Mouse (Mus musculus): ENCODE measurements around the gene E130114P18Rik.

Gene E130114P18Rik

DNA sequence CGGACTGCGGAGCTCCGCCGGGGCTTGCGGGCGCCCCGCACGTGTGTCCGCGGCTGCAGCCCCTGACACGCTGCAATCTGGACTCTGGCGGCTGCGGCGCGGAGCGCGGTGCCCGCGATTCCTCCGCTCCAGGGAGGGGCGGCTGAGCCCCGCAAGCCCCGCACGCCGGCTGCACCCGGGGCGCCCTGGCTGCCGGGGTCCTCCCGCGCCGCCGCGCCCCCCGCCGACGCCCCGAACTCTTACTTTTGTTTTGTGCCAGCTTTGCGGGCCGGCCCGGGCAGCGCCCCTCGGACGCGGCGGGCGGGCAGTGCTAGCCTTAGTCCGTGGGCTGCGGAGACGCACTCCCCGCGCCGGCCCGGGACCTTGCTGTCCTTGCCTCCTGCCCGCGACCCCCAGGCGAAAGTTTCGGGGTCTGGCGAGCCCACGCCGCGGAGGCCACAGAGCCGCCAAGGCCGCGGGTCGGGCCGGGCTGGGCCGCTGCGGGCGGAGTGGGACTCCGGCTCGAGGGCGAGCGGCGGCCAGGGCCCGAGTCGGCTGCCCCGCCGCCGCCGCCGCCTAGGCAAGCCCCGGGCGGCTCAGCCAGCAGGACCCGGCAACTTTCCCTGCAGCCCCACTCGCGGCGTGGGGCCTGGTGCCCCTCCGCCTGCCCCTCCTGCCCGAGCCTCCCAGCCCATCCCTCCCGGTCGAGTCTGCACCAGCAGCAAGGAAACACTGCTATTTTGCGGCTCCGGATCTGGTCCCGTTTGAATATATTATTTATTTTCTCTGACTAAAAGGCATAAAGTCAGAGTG is 529 bp upstream of the E130114P18Rik start:
- no peak for DNase-seq (ENCODE audit: low read depth in 2 of 2, low spot score in 2 of 2)

DNA sequence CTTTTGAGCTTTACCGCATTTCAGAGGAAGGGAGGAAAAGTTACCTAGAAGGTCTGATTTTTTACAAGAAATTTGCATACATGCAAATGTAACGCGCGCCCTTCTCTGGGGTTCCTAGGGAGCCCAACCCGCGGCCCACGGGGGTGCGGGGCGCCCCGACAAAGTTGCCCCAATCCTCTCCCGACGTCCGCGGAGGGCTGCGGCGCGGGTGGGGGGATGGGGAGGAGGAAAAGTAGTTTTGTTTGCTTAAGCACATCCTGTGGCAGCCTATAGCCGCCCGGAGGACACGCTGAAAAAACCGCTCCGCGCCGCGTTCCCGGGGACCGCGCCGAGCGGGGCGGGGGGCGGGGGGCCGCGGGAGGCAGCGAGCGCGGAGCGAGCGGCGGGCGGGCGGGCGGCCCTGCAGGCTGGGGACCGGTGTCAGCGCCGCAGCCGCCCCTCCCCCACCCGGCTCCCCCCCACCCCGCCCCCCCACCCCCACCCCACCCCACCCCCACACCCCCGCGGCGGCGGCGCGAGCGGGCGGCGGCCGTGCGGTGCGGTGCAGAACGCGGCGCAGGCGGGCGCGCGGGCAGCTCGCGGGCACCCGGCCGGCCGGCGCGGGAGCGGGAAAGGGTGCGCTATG is 685 bp downstream of the E130114P18Rik start:
- no peak for DNase-seq (ENCODE audit: low read depth in 2 of 2, low spot score in 2 of 2)

DNA sequence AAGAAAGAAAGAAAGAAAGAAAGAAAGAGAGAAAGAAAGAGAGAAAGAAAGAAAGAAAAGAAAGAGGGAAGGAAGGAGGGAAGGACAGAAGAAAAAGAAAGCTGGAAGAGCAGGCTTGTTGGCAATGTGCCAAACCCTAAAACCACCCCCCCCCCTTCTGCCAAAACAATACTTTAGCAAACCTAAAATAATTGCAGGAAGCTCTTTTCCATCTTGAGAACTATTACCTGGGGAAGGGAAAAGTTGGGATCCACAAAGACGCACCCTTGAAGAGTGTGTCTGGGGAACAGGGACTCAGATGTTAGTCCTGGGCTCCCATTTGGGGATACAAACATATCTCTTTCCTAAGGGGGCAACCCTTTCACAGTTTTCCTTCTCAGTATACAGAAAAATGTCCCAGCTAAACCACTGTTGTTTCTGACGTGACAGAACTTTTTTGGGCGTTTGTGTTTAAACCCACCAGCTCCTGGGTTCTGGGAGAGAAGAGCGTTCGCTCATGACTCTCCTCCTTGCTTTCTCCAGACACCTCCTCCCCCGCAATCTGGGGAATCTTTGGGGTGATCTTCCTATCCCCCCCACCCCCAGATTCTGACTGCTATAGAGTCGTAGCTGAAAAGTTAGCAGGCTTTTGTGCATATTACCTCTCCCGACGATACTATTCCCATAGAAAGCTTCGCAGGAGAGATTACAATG is 1.3 kb downstream of the E130114P18Rik start:
- no peak for DNase-seq (ENCODE audit: low read depth in 2 of 2, low spot score in 2 of 2)

DNA sequence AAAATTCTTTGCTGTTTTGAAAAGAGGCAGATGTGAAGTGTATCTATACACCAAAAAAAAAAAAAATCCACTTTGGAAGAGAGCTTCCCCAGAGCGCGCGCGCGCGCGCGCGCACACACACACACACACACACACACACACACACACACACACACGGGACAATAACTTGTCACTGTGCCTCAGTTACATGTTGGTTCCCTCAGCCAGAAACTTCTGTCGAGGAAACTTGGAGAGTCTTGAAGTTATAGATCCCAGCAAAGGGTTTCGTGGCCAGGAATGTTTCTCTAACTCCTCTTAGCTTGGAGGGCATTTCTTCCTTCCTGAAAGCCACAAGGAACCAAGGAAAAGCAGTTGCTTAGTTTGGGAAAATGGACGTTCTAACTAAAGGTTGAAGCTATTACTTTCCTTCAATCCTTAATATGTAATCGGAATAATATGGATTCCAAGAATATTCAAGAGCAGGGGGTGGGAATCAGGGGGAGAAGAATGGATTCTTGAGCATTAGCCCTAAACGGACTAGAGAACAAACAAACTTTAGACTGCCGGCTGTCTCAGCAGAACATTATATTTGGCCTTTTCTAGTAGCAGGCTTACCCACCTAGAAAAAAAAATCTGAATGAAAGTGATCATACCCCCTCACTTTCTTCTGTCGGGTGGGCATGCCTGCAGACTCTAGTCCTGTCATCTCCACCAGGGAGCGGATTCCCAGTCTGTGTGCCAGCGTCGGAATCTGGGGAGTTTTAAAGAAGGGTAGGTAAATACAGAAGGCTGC is 2.2 kb downstream of the E130114P18Rik start:
- no peak for DNase-seq (ENCODE audit: low read depth in 2 of 2, low spot score in 2 of 2)

DNA sequence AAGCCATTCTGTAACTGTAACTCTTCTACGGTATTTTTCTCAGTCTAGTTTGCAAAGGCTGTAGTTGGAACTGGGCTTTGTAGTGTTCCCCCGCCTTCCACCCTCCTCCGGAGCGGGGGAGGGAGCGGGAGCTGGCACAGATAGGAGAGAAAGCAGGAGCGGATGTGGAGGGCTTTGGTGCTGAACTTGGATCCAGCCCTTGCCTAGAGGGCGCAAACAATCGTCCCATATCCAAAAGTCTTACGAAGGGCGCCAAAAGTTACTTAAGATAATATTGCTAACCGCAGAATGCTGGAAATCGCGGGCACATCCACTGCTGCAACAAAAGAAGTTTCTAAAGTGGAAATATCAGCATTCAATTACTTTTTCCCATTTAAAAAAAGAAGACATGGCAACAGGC is 2.8 kb downstream of the E130114P18Rik start:
- DNase-seq (ENCODE audit: low read depth in 2 of 2, low spot score in 2 of 2) = no peak

DNA sequence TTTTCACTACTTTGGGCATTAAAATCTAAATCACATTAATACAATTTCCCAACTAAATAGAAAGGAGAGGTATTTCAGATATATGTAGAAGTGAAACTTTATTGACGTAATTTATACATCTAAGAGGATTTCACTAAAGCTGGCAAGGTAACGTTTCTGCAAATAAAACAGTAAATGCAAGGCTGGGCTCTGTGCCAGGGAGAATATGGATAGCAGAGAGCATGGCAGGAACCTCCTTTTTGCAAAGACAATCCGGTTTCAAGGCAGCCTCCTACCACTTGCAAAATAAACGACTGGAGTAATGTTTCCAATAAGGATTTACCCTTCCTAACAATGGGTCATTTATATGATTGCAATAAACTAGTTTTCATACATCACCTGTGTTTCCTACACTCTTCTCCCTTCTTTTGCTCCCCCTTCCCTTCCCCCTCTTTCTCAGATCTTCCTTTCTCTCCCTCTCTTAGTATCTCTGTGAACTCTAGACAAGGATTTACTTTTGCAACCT is 3.4 kb downstream of the E130114P18Rik start:
- no peak for DNase-seq (ENCODE audit: low read depth in 2 of 2, low spot score in 2 of 2)

DNA sequence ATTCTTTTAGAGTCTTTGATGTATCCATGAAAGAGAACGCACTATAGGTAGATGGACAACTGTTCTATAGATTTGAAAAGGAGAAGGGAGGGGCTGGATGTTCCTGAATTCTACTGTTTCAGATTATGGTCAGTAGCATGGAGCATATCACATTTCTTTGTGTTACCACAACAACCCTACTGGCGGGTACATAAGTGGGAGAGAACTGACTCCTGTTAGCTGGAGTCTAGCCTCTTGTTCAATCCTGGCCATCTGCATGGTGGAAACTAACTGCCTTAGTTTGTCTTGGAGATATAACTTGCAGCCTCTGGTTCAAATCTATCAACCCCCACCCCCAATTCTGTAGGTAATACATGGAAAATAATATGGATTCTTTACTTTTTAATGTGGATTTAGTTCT is 4.1 kb downstream of the E130114P18Rik start:
- DNase-seq (ENCODE audit: low read depth in 2 of 2, low spot score in 2 of 2) = no peak

DNA sequence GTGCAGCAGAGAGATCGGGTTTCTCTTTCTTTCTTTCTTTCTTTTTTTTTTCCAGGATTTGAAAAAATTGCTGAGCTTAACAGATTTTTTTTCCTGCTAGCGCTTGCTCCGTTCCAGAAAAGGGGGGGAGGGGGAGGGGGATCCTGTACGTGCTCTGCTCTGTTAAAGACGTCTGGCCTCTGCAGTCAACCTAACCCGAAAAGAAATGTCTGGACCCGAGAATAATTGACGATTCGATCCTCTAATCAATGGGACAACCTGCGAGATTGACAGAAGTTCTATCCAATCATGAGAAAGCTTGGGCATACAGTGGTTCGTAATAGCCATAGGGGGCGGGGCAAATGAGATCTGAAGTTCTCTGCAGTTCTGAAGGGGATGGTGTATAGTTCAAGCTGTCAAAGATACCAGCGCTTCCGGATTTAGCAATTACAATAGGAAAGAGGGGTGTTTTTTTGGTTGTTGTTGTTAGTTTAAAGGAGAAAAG is 4.7 kb downstream of the E130114P18Rik start:
- peak; percentile 83 to 89 for DNase-seq (ENCODE audit: low read depth in 2 of 2, low spot score in 2 of 2)

DNA sequence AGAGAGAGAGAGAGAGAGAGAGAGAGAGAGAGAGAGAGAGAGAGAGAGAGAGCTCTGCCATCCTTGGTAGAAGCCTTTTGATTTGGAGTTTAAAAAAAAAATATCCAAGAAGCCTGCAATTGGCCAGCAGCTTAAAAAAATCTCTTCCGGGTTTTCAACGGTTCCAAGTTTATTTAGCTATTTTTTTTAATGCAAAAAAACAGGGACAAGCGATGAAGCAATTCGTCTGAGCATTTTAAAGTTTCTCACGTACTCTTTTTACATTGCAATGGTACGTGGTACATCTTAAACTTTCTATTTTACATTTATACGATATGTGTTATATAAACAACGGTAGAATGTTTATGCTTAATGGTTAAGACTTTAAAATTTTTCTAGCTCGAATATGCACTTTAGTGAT is 5.2 kb downstream of the E130114P18Rik start, which contains the start of gene Nfia:
TSS of gene Nfia (plus strand) at position 94 of the 400 bp plus-strand sequence.
- no peak for DNase-seq (ENCODE audit: low read depth in 2 of 2, low spot score in 2 of 2)

DNA sequence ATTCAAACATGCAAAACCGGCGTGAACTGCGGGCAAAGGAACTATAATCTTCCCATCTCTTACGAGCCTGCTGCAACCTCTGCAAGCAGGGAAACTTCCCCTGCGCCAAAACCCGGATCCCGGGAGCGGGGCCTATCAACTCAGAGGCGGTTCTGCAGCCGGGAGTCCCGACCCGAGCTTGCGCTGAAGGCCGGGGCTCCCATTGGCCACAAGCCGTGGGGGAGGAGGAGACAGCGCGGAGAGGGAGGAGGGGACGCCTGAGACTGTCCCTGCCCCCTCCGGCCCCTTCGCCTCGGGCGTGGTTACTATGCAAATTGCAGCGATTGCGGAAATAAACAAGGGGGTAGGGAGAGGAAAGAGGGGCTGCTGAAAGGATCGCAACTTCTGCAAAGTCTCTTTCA is 5.8 kb downstream of the E130114P18Rik start:
- peak; percentile 86 to 91 for DNase-seq (ENCODE audit: low read depth in 2 of 2, low spot score in 2 of 2)

DNA sequence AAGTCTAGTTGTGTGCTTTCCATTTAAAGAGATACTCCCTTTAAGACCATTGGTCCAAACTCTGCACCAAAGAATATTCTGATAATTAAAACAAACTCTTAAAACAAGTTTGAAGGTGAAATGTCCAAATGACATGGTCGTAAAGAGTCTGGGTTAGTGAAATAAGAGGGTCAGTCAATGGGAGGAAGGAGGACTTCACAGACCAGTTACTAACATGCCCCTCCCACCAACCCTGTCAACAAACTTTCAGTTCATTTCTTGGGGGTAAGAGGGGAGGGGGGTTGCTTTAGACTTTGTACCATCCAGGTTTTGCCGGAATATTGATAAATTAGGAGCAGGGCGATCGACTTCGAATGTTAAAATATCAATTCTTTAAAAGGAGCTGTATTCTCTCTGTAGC is 6.5 kb downstream of the E130114P18Rik start:
- DNase-seq (ENCODE audit: low read depth in 2 of 2, low spot score in 2 of 2) = no peak

DNA sequence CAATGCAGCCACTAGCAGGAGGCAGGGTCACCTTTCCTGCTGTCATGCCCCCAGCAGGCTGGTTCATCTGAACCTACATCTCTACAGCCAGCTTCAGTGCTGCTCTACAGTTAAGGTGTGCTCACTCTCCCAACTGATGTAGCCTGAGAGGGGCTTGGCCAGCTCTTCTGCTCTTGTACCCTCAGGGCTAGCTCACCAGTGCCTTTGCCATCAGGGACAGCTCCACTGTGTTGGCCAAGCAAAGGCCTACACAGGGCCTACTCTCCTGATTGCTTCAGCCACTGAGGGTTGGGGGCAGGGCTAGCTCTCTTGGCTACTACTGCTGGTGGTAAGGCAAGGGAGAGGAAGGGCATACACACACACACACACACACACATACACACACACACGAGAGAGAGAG is 8.0 kb downstream of the E130114P18Rik start:
- DNase-seq (ENCODE audit: low read depth in 2 of 2, low spot score in 2 of 2) = no peak

DNA sequence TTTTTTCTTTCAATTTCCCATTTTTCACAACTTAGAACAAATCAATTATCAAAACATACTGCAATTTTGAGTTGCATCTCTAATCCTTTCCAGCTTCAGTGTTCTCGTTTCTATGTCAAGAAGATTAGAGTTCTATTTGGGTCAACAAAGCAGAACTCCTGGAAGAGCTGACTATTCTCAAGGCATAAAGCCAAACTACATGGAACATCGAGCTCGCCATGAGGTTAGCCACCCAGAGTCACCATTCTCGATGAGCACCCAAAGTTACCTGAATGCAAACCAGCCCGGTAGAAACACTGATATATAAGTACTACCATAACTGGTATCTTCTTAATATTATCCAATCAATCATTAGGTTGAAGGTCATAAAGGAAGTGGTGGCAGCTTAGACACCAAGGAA is 10.4 kb downstream of the E130114P18Rik start:
- no peak for DNase-seq (ENCODE audit: low read depth in 2 of 2, low spot score in 2 of 2)

DNA sequence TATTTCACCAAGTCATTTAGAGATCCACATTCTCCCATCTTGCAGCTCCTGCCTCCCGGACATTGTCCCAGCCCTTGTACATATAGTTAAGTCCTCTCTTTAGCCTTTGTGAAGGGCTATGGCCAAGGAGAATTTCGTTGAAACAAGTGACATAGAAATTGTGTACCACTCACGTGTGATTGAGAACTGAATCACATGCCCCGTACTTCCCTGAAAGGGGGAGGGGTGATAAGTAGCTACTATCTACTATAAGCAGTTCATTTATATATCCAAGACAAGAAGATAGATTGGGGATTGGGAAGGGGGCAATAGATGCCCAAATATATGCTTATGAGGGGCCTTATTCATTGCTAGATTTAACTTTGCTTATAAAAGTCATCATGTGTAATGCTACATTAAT is 10.9 kb downstream of the E130114P18Rik start:
- DNase-seq (ENCODE audit: low read depth in 2 of 2, low spot score in 2 of 2) = no peak

DNA sequence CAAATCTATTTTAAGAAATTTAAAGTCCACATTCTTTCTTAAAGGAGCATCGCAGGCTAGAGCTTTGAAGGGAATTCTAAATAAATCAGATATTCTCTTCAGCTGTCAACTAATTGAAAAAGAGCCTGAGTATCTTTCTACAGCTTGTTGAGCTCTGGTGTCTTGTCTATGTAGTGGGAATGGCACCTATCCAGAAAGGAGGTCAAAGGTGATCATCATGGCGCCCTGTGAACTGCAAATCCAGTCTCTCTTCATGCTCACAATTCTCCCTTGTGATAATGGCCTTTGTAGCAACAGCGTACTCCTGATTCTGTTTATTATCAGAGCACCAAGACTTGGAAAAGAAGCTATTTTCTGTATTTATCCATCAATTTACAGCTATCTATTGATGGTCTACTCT is 11.8 kb downstream of the E130114P18Rik start:
- no peak for DNase-seq (ENCODE audit: low read depth in 2 of 2, low spot score in 2 of 2)

DNA sequence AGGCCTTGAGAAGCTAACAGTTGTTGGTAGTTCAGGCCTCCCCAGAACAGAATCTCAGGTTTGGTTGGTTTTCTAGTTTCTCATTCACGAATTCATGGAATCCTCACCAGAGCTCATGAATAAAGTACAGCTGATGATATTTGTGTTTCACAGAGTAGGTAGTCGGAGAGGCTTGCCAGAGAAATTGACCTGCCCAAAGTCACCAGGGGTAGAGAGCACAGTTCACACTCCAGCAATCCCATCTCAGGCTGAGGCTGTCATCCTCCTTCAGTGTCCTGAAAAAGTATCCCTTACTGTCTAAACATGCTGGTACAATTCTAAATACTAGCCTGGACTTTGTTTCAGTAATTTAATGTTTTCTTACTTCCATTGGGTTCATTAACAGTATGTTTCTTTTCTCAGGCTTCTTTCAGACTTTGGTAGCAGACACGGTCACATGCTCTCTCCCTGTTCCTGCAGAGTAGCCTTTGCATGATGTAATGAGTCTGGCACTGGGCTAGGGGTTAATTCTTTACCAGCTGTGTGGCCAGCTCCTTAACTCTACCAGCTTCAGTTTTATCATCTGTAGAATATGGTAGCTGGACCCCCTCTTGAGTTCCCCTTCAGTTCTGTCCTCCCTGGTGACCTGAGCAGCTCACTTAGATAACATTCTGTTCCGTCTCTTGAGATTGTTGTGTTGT is 12.4 kb downstream of the E130114P18Rik start:
- no peak for DNase-seq (ENCODE audit: low read depth in 2 of 2, low spot score in 2 of 2)

DNA sequence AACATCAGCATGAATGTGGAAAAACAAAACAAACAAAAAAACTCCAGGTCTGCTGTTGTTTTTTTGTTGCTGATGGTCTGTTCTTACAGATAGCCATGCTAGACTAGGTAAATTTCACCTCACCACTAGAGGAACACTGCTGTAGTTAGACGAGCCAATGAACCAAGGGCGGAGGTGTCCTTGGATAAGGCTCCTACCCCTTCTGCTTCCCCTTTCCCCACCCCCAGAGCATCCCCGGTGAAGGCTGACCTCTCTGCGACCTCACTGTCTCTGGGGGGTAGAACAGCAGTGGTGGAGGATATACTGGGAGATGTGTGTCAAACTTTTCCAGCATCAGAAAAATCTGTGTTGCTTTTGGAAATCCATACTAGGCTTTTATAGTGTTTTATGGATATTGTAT is 13.3 kb downstream of the E130114P18Rik start:
- no peak for DNase-seq (ENCODE audit: low read depth in 2 of 2, low spot score in 2 of 2)

DNA sequence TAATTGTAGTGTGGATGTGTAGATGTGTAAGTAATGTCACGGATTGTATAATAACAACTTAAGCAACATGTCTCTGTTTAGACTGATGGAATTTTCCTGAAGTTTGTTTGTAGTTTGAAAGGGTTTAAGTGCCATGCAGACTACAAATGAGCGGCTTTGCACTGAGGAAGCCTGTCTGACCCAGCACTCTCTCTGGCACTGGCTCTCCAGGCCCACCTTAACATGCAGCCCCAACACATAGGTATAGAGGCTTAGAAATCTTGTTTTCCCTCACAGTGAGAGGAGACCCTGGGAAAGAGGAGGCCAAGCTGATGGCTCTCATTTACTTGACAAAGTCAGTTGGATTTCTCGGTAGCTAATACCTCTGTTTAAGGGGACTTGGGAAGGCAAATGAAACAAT is 19.2 kb downstream of the E130114P18Rik start:
- no peak for DNase-seq (ENCODE audit: low read depth in 2 of 2, low spot score in 2 of 2)

DNA sequence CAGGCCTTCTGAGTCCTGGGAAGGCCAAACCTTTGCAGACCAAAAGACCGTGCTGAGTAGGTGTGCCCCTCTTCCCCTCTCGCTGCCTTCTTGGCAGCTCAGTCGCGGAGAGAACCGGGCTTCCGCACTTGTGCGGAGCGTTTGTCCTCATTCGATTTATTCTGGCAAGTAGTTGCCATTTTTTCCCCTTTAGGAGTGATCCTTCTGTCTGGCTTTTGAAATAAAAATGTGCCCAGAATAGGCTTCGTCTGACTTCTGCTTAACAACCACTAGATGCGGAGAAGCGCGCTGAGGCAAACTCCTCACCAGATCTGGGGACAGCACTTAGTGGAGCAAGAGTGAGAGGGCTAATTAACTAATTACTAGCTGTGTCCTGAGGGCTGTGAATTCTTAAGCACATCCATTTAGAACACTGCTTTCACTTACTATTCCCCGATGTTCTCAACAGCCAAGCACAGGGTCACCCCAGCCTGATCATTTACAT is 19.9 kb downstream of the E130114P18Rik start:
- DNase-seq (ENCODE audit: low read depth in 2 of 2, low spot score in 2 of 2) = no peak
